Mouse (Mus musculus): ENCODE measurements around the gene St6gal1. TPM values are rescaled to one million over a fixed set of nuclear protein-coding genes. Genes with fewer than 3 reads are reported as not detected.

Gene St6gal1
- polyA plus RNA-seq, 1 experiment from 2014 or later = 29.1 TPM

GRCm38 (mm10) chr16:23287312-23288040, 62.9 kb downstream of the St6gal1 start:
- WGBS = 91% methylated on average over 10 of the region's 10 CpGs
- Histone ChIP-seq H3K27me3 (ENCODE audit: control insufficient read depth, insufficient read depth, low read length) (no peaks in the 10 kb centered on the region), H3K36me3 (ENCODE audit: control insufficient read depth, insufficient read depth, low read length) (no peaks in the 10 kb centered on the region), H3K4me3 (ENCODE audit: low read depth, low read length) (no peak overlapping the region), H3K4me1 (ENCODE audit: control insufficient read depth, insufficient read depth, low read length) (peaks cover 2% of the 10 kb centered on the region; the same call in 1 of the 2 replicates), H3K4me2 (ENCODE audit: low read depth, severe bottlenecking) (no peak overlapping the region), H3K9ac (ENCODE audit: low read length) (no peak overlapping the region), H3K9me3 (ENCODE audit: control insufficient read depth, low read length) (no peaks in the 10 kb centered on the region), H3K27ac (replicated peaks; ENCODE audit: low read depth, low read length) (no peak overlapping the region)
- no peak for ATAC-seq (ENCODE audit: insufficient number of reproducible peaks, low FRiP score, low TSS enrichment, low read depth)
- DNase-seq (ENCODE audit: low spot score) = no peak

- H3K27me3 ChIP-seq (ENCODE audit: control insufficient read depth, insufficient read depth, low read length) = no peaks in the 10 kb centered on the region
- no peak overlapping the region for H3K4me3 ChIP-seq (ENCODE audit: low read depth, low read length)
- no peak overlapping the region for H3K4me2 ChIP-seq (ENCODE audit: low read depth, severe bottlenecking)
- ATAC-seq (ENCODE audit: insufficient number of reproducible peaks, low FRiP score, low TSS enrichment, low read depth) (no peak), DNase-seq (ENCODE audit: low spot score) (no peak)
- H3K9ac ChIP-seq (ENCODE audit: low read length) = no peak overlapping the region
- H3K4me1 ChIP-seq (ENCODE audit: control insufficient read depth, insufficient read depth, low read length) = peaks cover 2% of the 10 kb centered on the region; the same call in 1 of the 2 replicates
- WGBS = 92% methylated on average over 9 of the region's 9 CpGs
- H3K27ac ChIP-seq (replicated peaks; ENCODE audit: low read depth, low read length) = no peak overlapping the region
- no peaks in the 10 kb centered on the region for H3K9me3 ChIP-seq (ENCODE audit: control insufficient read depth, low read length)
- no peaks in the 10 kb centered on the region for H3K36me3 ChIP-seq (ENCODE audit: control insufficient read depth, insufficient read depth, low read length)
Observed at GRCm38 (mm10) chr16:23288103-23288502, 63.6 kb downstream of the St6gal1 start.

GRCm38 (mm10) chr16:23289424-23289823, 64.9 kb downstream of the St6gal1 start:
- DNase-seq (ENCODE audit: low spot score) (no peak), ATAC-seq (ENCODE audit: insufficient number of reproducible peaks, low FRiP score, low TSS enrichment, low read depth) (no peak)
- Histone ChIP-seq H3K36me3 (ENCODE audit: control insufficient read depth, insufficient read depth, low read length) (no peaks in the 10 kb centered on the region), H3K4me1 (ENCODE audit: control insufficient read depth, insufficient read depth, low read length) (peaks cover under 1% of the 10 kb centered on the region; the same call in 1 of the 2 replicates), H3K9me3 (ENCODE audit: control insufficient read depth, low read length) (no peaks in the 10 kb centered on the region), H3K27me3 (ENCODE audit: control insufficient read depth, insufficient read depth, low read length) (no peaks in the 10 kb centered on the region), H3K4me3 (ENCODE audit: low read depth, low read length) (no peak overlapping the region), H3K27ac (replicated peaks; ENCODE audit: low read depth, low read length) (no peak overlapping the region), H3K4me2 (ENCODE audit: low read depth, severe bottlenecking) (no peak overlapping the region), H3K9ac (ENCODE audit: low read length) (no peak overlapping the region)
- 96% methylated on average over 6 of the region's 6 CpGs for WGBS

- WGBS = 93% methylated on average over 9 of the region's 9 CpGs
- H3K36me3 ChIP-seq (ENCODE audit: control insufficient read depth, insufficient read depth, low read length) = no peaks in the 10 kb centered on the region
- H3K4me3 ChIP-seq (ENCODE audit: low read depth, low read length) = no peak overlapping the region
- no peak overlapping the region for H3K27ac ChIP-seq (replicated peaks; ENCODE audit: low read depth, low read length)
- H3K27me3 ChIP-seq (ENCODE audit: control insufficient read depth, insufficient read depth, low read length) = no peaks in the 10 kb centered on the region
- no peak overlapping the region for H3K4me2 ChIP-seq (ENCODE audit: low read depth, severe bottlenecking)
- no peaks in the 10 kb centered on the region for H3K4me1 ChIP-seq (ENCODE audit: control insufficient read depth, insufficient read depth, low read length)
- H3K9ac ChIP-seq (ENCODE audit: low read length) = no peak overlapping the region
- no peak for ATAC-seq (ENCODE audit: insufficient number of reproducible peaks, low FRiP score, low TSS enrichment, low read depth)
- DNase-seq (ENCODE audit: low spot score) = no peak
- H3K9me3 ChIP-seq (ENCODE audit: control insufficient read depth, low read length) = no peaks in the 10 kb centered on the region
Observed at GRCm38 (mm10) chr16:23290171-23290570, 65.6 kb downstream of the St6gal1 start.

- Histone ChIP-seq H3K9ac (ENCODE audit: low read length) (no peak overlapping the region), H3K4me3 (ENCODE audit: low read depth, low read length) (no peak overlapping the region), H3K36me3 (ENCODE audit: control insufficient read depth, insufficient read depth, low read length) (no peaks in the 10 kb centered on the region), H3K4me2 (ENCODE audit: low read depth, severe bottlenecking) (no peak overlapping the region), H3K27me3 (ENCODE audit: control insufficient read depth, insufficient read depth, low read length) (no peaks in the 10 kb centered on the region), H3K9me3 (ENCODE audit: control insufficient read depth, low read length) (no peaks in the 10 kb centered on the region), H3K27ac (replicated peaks; ENCODE audit: low read depth, low read length) (no peak overlapping the region), H3K4me1 (ENCODE audit: control insufficient read depth, insufficient read depth, low read length) (no peaks in the 10 kb centered on the region)
- ATAC-seq (ENCODE audit: insufficient number of reproducible peaks, low FRiP score, low TSS enrichment, low read depth) = no peak
- 82% methylated on average over 5 of the region's 5 CpGs for WGBS
- DNase-seq (ENCODE audit: low spot score) = no peak
Observed at GRCm38 (mm10) chr16:23291521-23291920, 67.0 kb downstream of the St6gal1 start.

- DNase-seq (ENCODE audit: low spot score) (no peak), ATAC-seq (ENCODE audit: insufficient number of reproducible peaks, low FRiP score, low TSS enrichment, low read depth) (no peak)
- Histone ChIP-seq H3K9me3 (ENCODE audit: control insufficient read depth, low read length) (no peaks in the 10 kb centered on the region), H3K27me3 (ENCODE audit: control insufficient read depth, insufficient read depth, low read length) (no peaks in the 10 kb centered on the region), H3K4me3 (ENCODE audit: low read depth, low read length) (no peak overlapping the region), H3K27ac (replicated peaks; ENCODE audit: low read depth, low read length) (no peak overlapping the region), H3K9ac (ENCODE audit: low read length) (no peak overlapping the region), H3K36me3 (ENCODE audit: control insufficient read depth, insufficient read depth, low read length) (no peaks in the 10 kb centered on the region), H3K4me1 (ENCODE audit: control insufficient read depth, insufficient read depth, low read length) (no peaks in the 10 kb centered on the region), H3K4me2 (ENCODE audit: low read depth, severe bottlenecking) (no peak overlapping the region)
- 84% methylated on average over 3 of the region's 3 CpGs for WGBS
Observed at GRCm38 (mm10) chr16:23294236-23294635, 69.7 kb downstream of the St6gal1 start.

GRCm38 (mm10) chr16:23294747-23295146, 70.2 kb downstream of the St6gal1 start:
- Histone ChIP-seq H3K36me3 (ENCODE audit: control insufficient read depth, insufficient read depth, low read length) (no peaks in the 10 kb centered on the region), H3K9me3 (ENCODE audit: control insufficient read depth, low read length) (no peaks in the 10 kb centered on the region), H3K4me3 (ENCODE audit: low read depth, low read length) (no peak overlapping the region), H3K9ac (ENCODE audit: low read length) (no peak overlapping the region), H3K27me3 (ENCODE audit: control insufficient read depth, insufficient read depth, low read length) (no peaks in the 10 kb centered on the region), H3K27ac (replicated peaks; ENCODE audit: low read depth, low read length) (no peak overlapping the region), H3K4me2 (ENCODE audit: low read depth, severe bottlenecking) (no peak overlapping the region), H3K4me1 (ENCODE audit: control insufficient read depth, insufficient read depth, low read length) (no peaks in the 10 kb centered on the region)
- DNase-seq (ENCODE audit: low spot score) (no peak), ATAC-seq (ENCODE audit: insufficient number of reproducible peaks, low FRiP score, low TSS enrichment, low read depth) (no peak)
- WGBS = 94% methylated on average over 6 of the region's 6 CpGs

- 91% methylated on average over 5 of the region's 5 CpGs for WGBS
- ATAC-seq (ENCODE audit: insufficient number of reproducible peaks, low FRiP score, low TSS enrichment, low read depth) (no peak), DNase-seq (ENCODE audit: low spot score) (no peak)
- Histone ChIP-seq H3K9me3 (ENCODE audit: control insufficient read depth, low read length) (no peaks in the 10 kb centered on the region), H3K9ac (ENCODE audit: low read length) (no peak overlapping the region), H3K4me2 (ENCODE audit: low read depth, severe bottlenecking) (no peak overlapping the region), H3K27ac (replicated peaks; ENCODE audit: low read depth, low read length) (no peak overlapping the region), H3K36me3 (ENCODE audit: control insufficient read depth, insufficient read depth, low read length) (no peaks in the 10 kb centered on the region), H3K4me1 (ENCODE audit: control insufficient read depth, insufficient read depth, low read length) (no peaks in the 10 kb centered on the region), H3K4me3 (ENCODE audit: low read depth, low read length) (no peak overlapping the region), H3K27me3 (ENCODE audit: control insufficient read depth, insufficient read depth, low read length) (no peaks in the 10 kb centered on the region)
Observed at GRCm38 (mm10) chr16:23295720-23296119, 71.2 kb downstream of the St6gal1 start.

- 93% methylated on average over 3 of the region's 3 CpGs for WGBS
- ATAC-seq (ENCODE audit: insufficient number of reproducible peaks, low FRiP score, low TSS enrichment, low read depth) (no peak), DNase-seq (ENCODE audit: low spot score) (no peak)
- Histone ChIP-seq H3K9me3 (ENCODE audit: control insufficient read depth, low read length) (no peaks in the 10 kb centered on the region), H3K27me3 (ENCODE audit: control insufficient read depth, insufficient read depth, low read length) (no peaks in the 10 kb centered on the region), H3K36me3 (ENCODE audit: control insufficient read depth, insufficient read depth, low read length) (no peaks in the 10 kb centered on the region), H3K4me2 (ENCODE audit: low read depth, severe bottlenecking) (no peak overlapping the region), H3K27ac (replicated peaks; ENCODE audit: low read depth, low read length) (no peak overlapping the region), H3K4me1 (ENCODE audit: control insufficient read depth, insufficient read depth, low read length) (no peaks in the 10 kb centered on the region), H3K4me3 (ENCODE audit: low read depth, low read length) (no peak overlapping the region), H3K9ac (ENCODE audit: low read length) (no peak overlapping the region)
Observed at GRCm38 (mm10) chr16:23296721-23297120, 72.2 kb downstream of the St6gal1 start.

All from limb, embryonic 11.5 days (tissue).